Mouse (Mus musculus): ENCODE measurements around the gene Timm44. TPM values are rescaled to one million over a fixed set of nuclear protein-coding genes. Genes with fewer than 3 reads are reported as not detected.

The Timm44 gene
- polyA plus RNA-seq, 1 experiment from 2014 or later, result 67.0 TPM

DNA sequence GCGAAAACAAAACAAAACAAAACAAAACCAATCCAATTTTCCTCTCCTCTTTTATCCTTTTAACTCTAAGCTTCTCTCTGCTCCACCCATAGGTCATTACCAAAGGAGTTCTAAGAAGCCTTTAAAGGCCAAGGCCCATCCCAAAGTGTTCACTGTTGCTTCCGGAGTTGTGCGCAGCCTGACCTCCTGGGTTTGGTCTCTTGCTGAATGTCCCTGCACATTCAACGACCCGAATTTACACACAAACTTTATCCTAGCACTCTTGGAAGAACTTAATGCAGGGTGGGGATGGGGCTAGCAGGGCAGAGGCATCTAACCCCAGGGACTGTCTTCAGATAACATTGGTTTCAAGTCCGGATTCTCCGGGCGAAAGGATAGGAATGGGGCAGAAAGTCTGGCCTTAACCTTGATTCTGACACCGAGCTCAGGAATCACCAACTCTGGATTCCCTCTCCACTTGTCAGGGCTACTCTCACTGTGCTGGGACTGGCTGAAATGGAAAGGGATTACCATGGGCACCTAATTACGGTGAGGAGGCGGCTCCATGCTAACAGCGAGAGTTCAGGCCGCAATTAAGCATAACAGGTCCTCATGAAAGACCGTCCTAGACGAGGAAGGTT lies 37.8 kb downstream of the Timm44 start:
- peaks cover 15% of the 10 kb centered on the region for H3K4me1 ChIP-seq (replicated peaks; ENCODE audit: control insufficient read depth, insufficient read depth, low read length)
- H3K9me3 ChIP-seq (ENCODE audit: control insufficient read depth, low read length), result no peaks in the 10 kb centered on the region
- no peaks in the 10 kb centered on the region for H3K27me3 ChIP-seq (ENCODE audit: control insufficient read depth, insufficient read depth, low read length)
- peak overlapping the region; percentile 78 for H3K9ac ChIP-seq (ENCODE audit: low read length)
- H3K4me2 ChIP-seq (ENCODE audit: low read depth, low read length, severe bottlenecking), result peak overlapping the region; percentile 88
- H3K36me3 ChIP-seq (ENCODE audit: control insufficient read depth, insufficient read depth, low read length), result no peaks in the 10 kb centered on the region
- H3K4me3 ChIP-seq (ENCODE audit: low read depth, low read length), result peak overlapping the region; percentile 74
- DNase-seq (ENCODE audit: low spot score) (no peak), ATAC-seq (replicated peaks; ENCODE audit: low FRiP score) (peak; percentile 57)
- 18% methylated on average over 15 of the region's 15 CpGs for WGBS
- peak overlapping the region; percentile 93 for H3K27ac ChIP-seq (ENCODE audit: low read depth, low read length)

DNA sequence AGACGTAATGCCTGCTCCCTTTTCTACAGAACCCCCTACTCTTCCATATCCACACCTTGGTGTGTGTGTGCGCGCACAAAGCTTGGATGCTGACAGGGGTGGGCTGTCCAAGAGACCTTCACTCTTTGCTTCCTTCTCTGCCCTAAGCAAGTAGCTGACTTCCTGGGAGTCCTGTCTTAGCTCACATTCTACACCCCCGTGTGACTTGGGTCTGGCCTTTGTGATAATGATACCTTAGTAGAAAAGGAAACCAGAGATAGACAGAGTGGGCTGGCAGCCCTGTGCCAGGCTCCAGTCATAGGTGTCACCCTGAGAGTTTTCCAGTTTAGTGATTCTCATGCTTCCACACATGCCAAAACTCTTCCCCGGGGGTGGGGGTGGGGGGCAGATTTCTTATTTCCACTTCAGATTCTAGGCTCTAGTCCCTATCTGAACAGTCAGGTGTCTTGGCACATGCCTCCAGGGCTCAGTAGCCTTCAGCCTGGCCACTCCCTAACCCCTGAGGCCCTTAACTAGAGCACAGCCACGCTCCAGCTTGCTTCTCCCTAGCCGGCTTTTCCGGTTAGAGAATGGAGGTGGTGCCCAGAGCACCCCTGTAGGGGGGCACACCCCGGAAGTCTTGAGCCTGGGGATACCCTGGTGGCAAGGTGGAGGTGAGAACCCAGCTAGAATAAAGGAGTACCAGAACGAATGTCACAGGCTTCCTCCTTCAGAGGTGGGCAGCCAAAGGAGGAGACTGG lies 44.9 kb downstream of the Timm44 start:
- Histone ChIP-seq H3K9ac (ENCODE audit: low read length) (no peak overlapping the region), H3K27me3 (ENCODE audit: control insufficient read depth, insufficient read depth, low read length) (peaks cover 7% of the 10 kb centered on the region)
- 65% methylated on average over 10 of the region's 10 CpGs for WGBS

DNA sequence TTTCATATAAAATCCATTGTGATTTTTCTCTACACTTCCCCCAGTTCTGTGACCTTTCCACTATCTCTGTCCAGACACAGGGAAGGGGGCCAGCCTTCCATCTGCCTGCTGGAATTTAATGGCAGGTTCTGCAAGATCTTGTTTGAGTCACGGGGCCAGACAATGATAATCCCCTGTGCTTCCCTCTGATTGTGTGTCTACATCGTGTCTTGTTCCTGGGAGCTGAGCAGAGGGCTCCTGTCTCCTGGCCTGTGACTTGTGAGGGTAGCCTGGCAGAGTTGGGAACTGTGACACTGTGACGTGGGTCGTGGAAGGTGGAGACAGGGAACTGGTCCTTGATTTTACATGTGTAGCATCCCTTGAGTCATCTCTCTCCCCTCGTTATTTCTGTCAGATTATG lies 45.9 kb downstream of the Timm44 start:
- Histone ChIP-seq H3K27ac (ENCODE audit: low read depth, low read length) (no peak overlapping the region), H3K4me3 (ENCODE audit: low read depth, low read length) (no peak overlapping the region), H3K4me2 (ENCODE audit: low read depth, low read length, severe bottlenecking) (no peak overlapping the region), H3K36me3 (ENCODE audit: control insufficient read depth, insufficient read depth, low read length) (no peaks in the 10 kb centered on the region), H3K27me3 (ENCODE audit: control insufficient read depth, insufficient read depth, low read length) (peaks cover 7% of the 10 kb centered on the region), H3K4me1 (replicated peaks; ENCODE audit: control insufficient read depth, insufficient read depth, low read length) (peaks cover 2% of the 10 kb centered on the region; the same call in 1 of the 2 replicates), H3K9ac (ENCODE audit: low read length) (no peak overlapping the region), H3K9me3 (ENCODE audit: control insufficient read depth, low read length) (no peaks in the 10 kb centered on the region)
- 74% methylated on average over 5 of the region's 5 CpGs for WGBS
- no peak for ATAC-seq (replicated peaks; ENCODE audit: low FRiP score)
- DNase-seq (ENCODE audit: low spot score), result no peak

More for the DNA sequence above, 44.9 kb downstream of the Timm44 start:
- Histone ChIP-seq H3K4me2 (ENCODE audit: low read depth, low read length, severe bottlenecking) (no peak overlapping the region), H3K4me1 (replicated peaks; ENCODE audit: control insufficient read depth, insufficient read depth, low read length) (peaks cover 2% of the 10 kb centered on the region; the same call in 1 of the 2 replicates), H3K27ac (ENCODE audit: low read depth, low read length) (no peak overlapping the region), H3K36me3 (ENCODE audit: control insufficient read depth, insufficient read depth, low read length) (no peaks in the 10 kb centered on the region), H3K4me3 (ENCODE audit: low read depth, low read length) (no peak overlapping the region), H3K9me3 (ENCODE audit: control insufficient read depth, low read length) (no peaks in the 10 kb centered on the region)
- DNase-seq (ENCODE audit: low spot score) (no peak), ATAC-seq (replicated peaks; ENCODE audit: low FRiP score) (no peak)

DNA sequence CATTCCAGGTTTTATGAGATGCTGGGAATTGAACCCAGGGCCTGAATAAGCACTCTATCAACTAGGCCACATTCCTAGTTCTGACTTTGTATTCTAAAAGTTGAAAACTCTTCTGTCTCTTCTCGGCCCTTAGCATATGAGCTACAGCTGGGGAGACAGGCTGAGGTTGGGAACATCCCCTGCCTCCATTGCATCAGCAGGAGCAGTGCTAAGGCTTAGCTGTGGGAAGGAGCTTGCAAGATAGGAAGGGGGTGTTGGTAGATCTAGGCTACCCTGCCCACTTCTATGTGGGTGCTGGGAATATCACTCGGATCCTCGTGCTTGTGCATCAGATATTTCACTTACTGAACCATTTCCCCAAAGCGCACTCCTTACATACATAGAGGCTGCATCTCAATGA lies 47.8 kb downstream of the Timm44 start:
- no peak for ATAC-seq (replicated peaks; ENCODE audit: low FRiP score)
- H3K27me3 ChIP-seq (ENCODE audit: control insufficient read depth, insufficient read depth, low read length), result peaks cover 7% of the 10 kb centered on the region
- 90% methylated on average over 4 of the region's 4 CpGs for WGBS

DNA sequence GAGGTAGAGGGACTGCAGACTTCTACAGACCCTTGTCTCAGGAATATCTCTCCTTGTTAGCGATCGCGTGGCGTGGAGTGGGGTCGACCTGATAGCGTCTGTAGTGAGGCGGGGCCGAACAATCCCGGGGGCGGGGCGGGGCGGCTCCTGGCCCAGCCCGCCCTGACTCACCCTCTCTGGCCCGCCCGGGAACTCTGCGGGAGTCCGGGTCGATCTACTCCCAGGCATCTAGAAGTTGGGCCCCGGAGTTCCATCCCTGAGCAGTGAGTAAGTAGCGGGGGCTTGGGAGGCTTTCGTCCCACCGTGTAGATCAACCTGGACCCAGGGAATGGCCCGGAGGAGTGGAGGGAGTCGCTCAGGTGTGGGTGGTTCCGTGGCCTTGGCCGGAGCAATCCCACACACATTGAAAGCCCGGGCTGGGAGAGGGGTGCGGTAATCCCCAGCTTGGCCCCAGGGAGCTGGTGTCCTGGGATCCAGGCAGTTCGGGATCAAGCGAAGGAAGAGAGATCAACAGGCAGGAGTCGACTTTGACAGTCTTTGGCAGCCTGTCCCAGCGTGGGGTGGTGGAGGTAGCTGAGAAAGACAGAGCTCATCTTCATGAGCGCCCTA lies 48.9 kb downstream of the Timm44 start, which contains the start of gene Lrrc8e:
TSS of gene Lrrc8e (plus strand) at position 89 of the 609 bp plus-strand sequence.
- Histone ChIP-seq H3K4me1 (replicated peaks; ENCODE audit: control insufficient read depth, insufficient read depth, low read length) (peaks cover 2% of the 10 kb centered on the region; the same call in 1 of the 2 replicates), H3K27ac (ENCODE audit: low read depth, low read length) (no peak within 1 kb of the TSS), H3K27me3 (ENCODE audit: control insufficient read depth, insufficient read depth, low read length) (peaks cover 7% of the 10 kb centered on the region), H3K36me3 (ENCODE audit: control insufficient read depth, insufficient read depth, low read length) (no peaks in the 10 kb centered on the region), H3K4me2 (ENCODE audit: low read depth, low read length, severe bottlenecking) (peak within 1 kb of the TSS; percentile 43), H3K4me3 (ENCODE audit: low read depth, low read length) (peak within 1 kb of the TSS; percentile 12), H3K9ac (ENCODE audit: low read length) (peak within 1 kb of the TSS; percentile 21; the same call in 1 of the 2 replicates), H3K9me3 (ENCODE audit: control insufficient read depth, low read length) (no peaks in the 10 kb centered on the region)
- peak; percentile 63 for ATAC-seq (replicated peaks; ENCODE audit: low FRiP score)
- no peak for DNase-seq (ENCODE audit: low spot score)
- 4% methylated on average over 33 of the region's 33 CpGs for WGBS

More for the DNA sequence above, 47.8 kb downstream of the Timm44 start:
- H3K27ac ChIP-seq (ENCODE audit: low read depth, low read length), result no peak overlapping the region
- no peaks in the 10 kb centered on the region for H3K36me3 ChIP-seq (ENCODE audit: control insufficient read depth, insufficient read depth, low read length)
- no peak for DNase-seq (ENCODE audit: low spot score)
- H3K4me3 ChIP-seq (ENCODE audit: low read depth, low read length), result no peak overlapping the region
- H3K4me1 ChIP-seq (replicated peaks; ENCODE audit: control insufficient read depth, insufficient read depth, low read length), result peaks cover 2% of the 10 kb centered on the region; the same call in 1 of the 2 replicates
- H3K9me3 ChIP-seq (ENCODE audit: control insufficient read depth, low read length), result no peaks in the 10 kb centered on the region
- no peak overlapping the region for H3K9ac ChIP-seq (ENCODE audit: low read length)
- no peak overlapping the region for H3K4me2 ChIP-seq (ENCODE audit: low read depth, low read length, severe bottlenecking)

DNA sequence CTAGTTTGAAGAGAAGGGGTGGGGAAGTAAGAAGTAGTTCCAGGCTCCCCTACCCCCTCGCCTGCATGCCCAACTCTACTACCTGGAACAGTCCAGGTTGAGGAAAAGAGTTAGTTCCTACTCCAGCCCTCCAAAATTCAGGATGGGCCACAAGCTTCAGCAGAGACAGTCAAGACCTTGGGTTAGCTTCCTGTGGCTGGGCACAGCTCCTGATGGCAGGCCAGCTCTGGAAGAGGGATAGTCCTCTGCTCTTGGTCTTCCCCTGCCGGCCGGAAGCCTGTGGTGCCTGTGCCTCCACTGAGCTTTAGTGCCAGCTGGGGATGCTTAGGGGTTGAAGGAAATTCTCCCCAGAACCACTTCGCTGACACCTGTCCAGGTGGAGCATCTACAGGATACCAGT lies 49.4 kb downstream of the Timm44 start:
- ATAC-seq (replicated peaks; ENCODE audit: low FRiP score), result peak; percentile 21; the same call in 1 of the 2 replicates
- Histone ChIP-seq H3K9ac (ENCODE audit: low read length) (no peak overlapping the region), H3K4me1 (replicated peaks; ENCODE audit: control insufficient read depth, insufficient read depth, low read length) (peaks cover 2% of the 10 kb centered on the region; the same call in 1 of the 2 replicates), H3K9me3 (ENCODE audit: control insufficient read depth, low read length) (no peaks in the 10 kb centered on the region), H3K27me3 (ENCODE audit: control insufficient read depth, insufficient read depth, low read length) (peaks cover 7% of the 10 kb centered on the region), H3K36me3 (ENCODE audit: control insufficient read depth, insufficient read depth, low read length) (no peaks in the 10 kb centered on the region), H3K4me3 (ENCODE audit: low read depth, low read length) (peak overlapping the region; percentile 12; the same call in 1 of the 2 replicates), H3K27ac (ENCODE audit: low read depth, low read length) (no peak overlapping the region), H3K4me2 (ENCODE audit: low read depth, low read length, severe bottlenecking) (peak overlapping the region; percentile 43; the same call in 1 of the 2 replicates)
- WGBS, result 29% methylated on average over 4 of the region's 4 CpGs
- no peak for DNase-seq (ENCODE audit: low spot score)

DNA sequence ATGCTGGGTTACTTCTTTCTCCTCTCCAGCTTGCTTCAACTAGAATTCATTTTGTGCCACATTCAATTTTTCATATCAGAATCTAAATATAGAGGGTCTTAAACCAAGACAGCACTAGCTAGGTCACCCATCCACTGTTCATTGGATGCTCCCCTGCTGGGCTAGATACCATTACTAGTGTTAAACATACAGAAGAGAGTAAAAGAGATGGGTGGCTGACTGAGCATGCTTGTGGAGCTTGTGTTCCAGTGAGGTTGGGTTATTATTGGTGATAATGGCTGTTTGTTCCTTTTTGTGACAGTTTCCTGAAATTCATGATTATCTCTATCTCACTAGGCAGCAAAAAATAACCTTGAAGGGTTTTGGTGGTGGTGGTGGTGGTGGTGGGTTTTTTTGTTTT lies 53.7 kb downstream of the Timm44 start:
- Histone ChIP-seq H3K4me3 (ENCODE audit: low read depth, low read length) (no peak overlapping the region), H3K4me2 (ENCODE audit: low read depth, low read length, severe bottlenecking) (no peak overlapping the region), H3K27me3 (ENCODE audit: control insufficient read depth, insufficient read depth, low read length) (peaks cover 2% of the 10 kb centered on the region), H3K27ac (ENCODE audit: low read depth, low read length) (no peak overlapping the region), H3K9ac (ENCODE audit: low read length) (no peak overlapping the region), H3K36me3 (ENCODE audit: control insufficient read depth, insufficient read depth, low read length) (no peaks in the 10 kb centered on the region), H3K4me1 (replicated peaks; ENCODE audit: control insufficient read depth, insufficient read depth, low read length) (peaks cover 2% of the 10 kb centered on the region; the same call in 1 of the 2 replicates), H3K9me3 (ENCODE audit: control insufficient read depth, low read length) (no peaks in the 10 kb centered on the region)
- ATAC-seq (replicated peaks; ENCODE audit: low FRiP score), result no peak
- DNase-seq (ENCODE audit: low spot score), result no peak

DNA sequence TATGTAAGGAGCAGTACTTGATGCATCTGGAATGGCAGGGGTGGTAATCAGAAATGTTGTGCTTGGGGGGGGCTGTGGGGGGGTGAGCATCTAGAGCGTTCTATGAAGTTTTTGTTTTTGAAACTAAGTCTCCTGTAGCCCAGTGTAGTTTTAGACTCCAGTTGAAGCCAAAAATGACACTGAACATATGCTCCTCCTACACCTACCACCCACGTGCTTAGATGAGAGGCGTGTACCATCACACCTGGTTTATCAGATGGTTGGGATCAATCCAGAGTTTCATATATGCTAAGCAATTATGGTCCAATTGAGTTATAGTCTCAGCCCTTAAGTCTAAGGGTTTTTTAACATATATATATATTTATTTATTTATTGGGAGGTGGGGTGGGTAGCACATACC lies 56.1 kb downstream of the Timm44 start:
- Histone ChIP-seq H3K4me1 (replicated peaks; ENCODE audit: control insufficient read depth, insufficient read depth, low read length) (peaks cover 2% of the 10 kb centered on the region; the same call in 1 of the 2 replicates), H3K9me3 (ENCODE audit: control insufficient read depth, low read length) (no peaks in the 10 kb centered on the region), H3K27ac (ENCODE audit: low read depth, low read length) (no peak overlapping the region), H3K4me2 (ENCODE audit: low read depth, low read length, severe bottlenecking) (no peak overlapping the region), H3K27me3 (ENCODE audit: control insufficient read depth, insufficient read depth, low read length) (no peaks in the 10 kb centered on the region), H3K9ac (ENCODE audit: low read length) (no peak overlapping the region), H3K4me3 (ENCODE audit: low read depth, low read length) (no peak overlapping the region), H3K36me3 (ENCODE audit: control insufficient read depth, insufficient read depth, low read length) (no peaks in the 10 kb centered on the region; the same call in 1 of the 2 replicates)
- DNase-seq (ENCODE audit: low spot score) (no peak), ATAC-seq (replicated peaks; ENCODE audit: low FRiP score) (no peak)
- WGBS, result 88% methylated on average over 3 of the region's 3 CpGs
